Mouse (Mus musculus) hindbrain, embryonic 15.5 days (tissue): ENCODE results near the gene Flrt1. TPM values are rescaled to one million over a fixed set of nuclear protein-coding genes. Genes with fewer than 3 reads are reported as not detected.

ENCODE experiments used
- ATAC-seq: fragments of 200-750 bp; cut with Nextera tagmentation; 2 replicates; pipeline ENCODE4 v1.8.0; 2017; ENCODE audit warnings: low read depth, moderate number of reproducible peaks, moderate TSS enrichment; ENCODE audit not compliant: low FRiP score
- H3K27ac ChIP-seq: fragments of 300-500 bp; sonication (generic); replicated peaks from 2 replicates; pipeline ENCODE4 v1.5.1; 2015; ENCODE audit warnings: mild to moderate bottlenecking, inconsistent platforms
- H3K27me3 ChIP-seq: fragments of 300-500 bp; sonication (generic); 2 replicates; pipeline ENCODE4 v1.6.1; 2015; ENCODE audit warnings: control low read depth, inconsistent platforms
- H3K36me3 ChIP-seq: fragments of 300-500 bp; sonication (generic); 2 replicates; pipeline ENCODE4 v1.6.1; 2015; ENCODE audit warnings: control low read depth, inconsistent platforms
- H3K4me1 ChIP-seq: fragments of 300-500 bp; sonication (generic); replicated peaks from 2 replicates; pipeline ENCODE4 v1.6.1; 2015; ENCODE audit warnings: control low read depth, inconsistent platforms
- H3K4me2 ChIP-seq: fragments of 300-500 bp; sonication (generic); 2 replicates; pipeline ENCODE4 v1.6.1; 2015; ENCODE audit warnings: moderate library complexity, mild to moderate bottlenecking, inconsistent platforms
- H3K4me3 ChIP-seq: fragments of 300-500 bp; sonication (generic); 2 replicates; pipeline ENCODE4 v1.5.1; 2015; ENCODE audit warnings: mild to moderate bottlenecking, inconsistent platforms
- H3K9ac ChIP-seq: fragments of 300-500 bp; sonication (generic); 2 replicates; pipeline ENCODE4 v1.6.1; 2015; ENCODE audit warnings: inconsistent platforms
- H3K9me3 ChIP-seq: fragments of 300-500 bp; sonication (generic); 2 replicates; pipeline ENCODE4 v1.6.1; 2016; ENCODE audit warnings: control low read depth, inconsistent platforms
- WGBS: fragments of 180-500 bp; shearing (Covaris S2); methylation state at CpG from one replicate; pipeline ENCODE4 v1.1.7; 2015; 5-methylcytosine and 5-hydroxymethylcytosine counted together
- polyA plus RNA-seq: library from polyadenylated mRNA; unstranded; fragments of >200 nt; fragmentation: Nextera tagmentation; extraction: Ambion mirVana; gene quantifications from 2 replicates; pipeline ENCODE4 v1.2.1, GENCODE M21; 2015

The Flrt1 gene
- 9.8 and 11.1 TPM in 2 replicates for polyA plus RNA-seq

- Histone ChIP-seq H3K4me2 (no peak within 1 kb of the TSS), H3K27ac (no peak within 1 kb of the TSS), H3K9ac (no peak within 1 kb of the TSS), H3K4me1 (peaks cover 56% of the 10 kb centered on the region), H3K9me3 (no peaks in the 10 kb centered on the region), H3K4me3 (no peak within 1 kb of the TSS), H3K36me3 (no peaks in the 10 kb centered on the region), H3K27me3 (0 out of 2 replicates have a peak, but pooled peaks cover 2% of the 10 kb centered on the region)
- ATAC-seq = no peak
- 28% methylated on average over 9 of the region's 9 CpGs for WGBS
Observed at GRCm38 (mm10) chr19:7105544-7105943, at the start of gene Flrt1. Flrt1 (minus strand) TSS chr19:7105729.

- no peak overlapping the region for H3K4me2 ChIP-seq
- no peaks in the 10 kb centered on the region; the same call in 1 of the 2 replicates for H3K27me3 ChIP-seq
- WGBS = 49% methylated on average over 6 of the region's 6 CpGs
- no peak overlapping the region for H3K9ac ChIP-seq
- ATAC-seq = peak; percentile 20; the same call in 1 of the 2 replicates
- H3K9me3 ChIP-seq = no peaks in the 10 kb centered on the region
- peaks cover 69% of the 10 kb centered on the region for H3K4me1 ChIP-seq
- 0 out of 2 replicates have a peak overlapping the region, but pooled peaks have one; percentile 12 for H3K27ac ChIP-seq
- H3K4me3 ChIP-seq = no peak overlapping the region
- H3K36me3 ChIP-seq = no peaks in the 10 kb centered on the region
Observed at GRCm38 (mm10) chr19:7155196-7155595, 49.7 kb upstream of the Flrt1 start.

- 28% methylated on average over 7 of the region's 7 CpGs for WGBS
- no peaks in the 10 kb centered on the region for H3K27me3 ChIP-seq
- no peak overlapping the region for H3K9ac ChIP-seq
- no peak overlapping the region for H3K4me3 ChIP-seq
- H3K27ac ChIP-seq = peak overlapping the region; percentile 57; the same call in 1 of the 2 replicates
- H3K9me3 ChIP-seq = no peaks in the 10 kb centered on the region
- peaks cover 78% of the 10 kb centered on the region for H3K4me1 ChIP-seq
- H3K36me3 ChIP-seq = no peaks in the 10 kb centered on the region
- no peak overlapping the region for H3K4me2 ChIP-seq
- ATAC-seq = 0 out of 2 replicates have a peak, but pooled peaks have one; percentile 10
Observed at GRCm38 (mm10) chr19:7153232-7153631, 47.7 kb upstream of the Flrt1 start.

- Histone ChIP-seq H3K36me3 (no peaks in the 10 kb centered on the region), H3K9me3 (no peaks in the 10 kb centered on the region), H3K27me3 (no peaks in the 10 kb centered on the region), H3K4me2 (no peak overlapping the region), H3K4me3 (no peak overlapping the region), H3K9ac (no peak overlapping the region), H3K4me1 (peaks cover 78% of the 10 kb centered on the region), H3K27ac (no peak overlapping the region)
- ATAC-seq = no peak
- WGBS = 68% methylated on average over 6 of the region's 6 CpGs
Observed at GRCm38 (mm10) chr19:7151927-7152653, 46.6 kb upstream of the Flrt1 start.

GRCm38 (mm10) chr19:7151300-7151926 is 45.9 kb upstream of the Flrt1 start:
- ATAC-seq = no peak
- H3K4me1 ChIP-seq = peaks cover 77% of the 10 kb centered on the region
- no peak overlapping the region for H3K4me2 ChIP-seq
- no peak overlapping the region for H3K27ac ChIP-seq
- H3K4me3 ChIP-seq = no peak overlapping the region
- 56% methylated on average over 7 of the region's 7 CpGs for WGBS
- no peaks in the 10 kb centered on the region for H3K27me3 ChIP-seq
- H3K9ac ChIP-seq = no peak overlapping the region
- no peaks in the 10 kb centered on the region for H3K9me3 ChIP-seq
- no peaks in the 10 kb centered on the region for H3K36me3 ChIP-seq

- Histone ChIP-seq H3K4me1 (peaks cover 67% of the 10 kb centered on the region), H3K9me3 (no peaks in the 10 kb centered on the region), H3K4me3 (no peak overlapping the region), H3K4me2 (no peak overlapping the region), H3K9ac (no peak overlapping the region), H3K27ac (no peak overlapping the region), H3K27me3 (peaks cover 8% of the 10 kb centered on the region; the same call in 1 of the 2 replicates), H3K36me3 (no peaks in the 10 kb centered on the region)
- WGBS = 58% methylated on average over 7 of the region's 7 CpGs
- no peak for ATAC-seq
Observed at GRCm38 (mm10) chr19:7149158-7149685, 43.7 kb upstream of the Flrt1 start.

- no peak overlapping the region for H3K9ac ChIP-seq
- H3K27me3 ChIP-seq = peaks cover 8% of the 10 kb centered on the region; the same call in 1 of the 2 replicates
- H3K4me3 ChIP-seq = no peak overlapping the region
- H3K4me1 ChIP-seq = peaks cover 71% of the 10 kb centered on the region
- H3K36me3 ChIP-seq = no peaks in the 10 kb centered on the region
- no peak overlapping the region for H3K27ac ChIP-seq
- no peak overlapping the region for H3K4me2 ChIP-seq
- 55% methylated on average over 8 of the region's 8 CpGs for WGBS
- no peak for ATAC-seq
- H3K9me3 ChIP-seq = no peaks in the 10 kb centered on the region
Observed at GRCm38 (mm10) chr19:7148541-7149085, 43.1 kb upstream of the Flrt1 start.

- H3K9me3 ChIP-seq = no peaks in the 10 kb centered on the region
- 38% methylated on average over 4 of the region's 4 CpGs for WGBS
- H3K9ac ChIP-seq = no peak overlapping the region
- ATAC-seq = 0 out of 2 replicates have a peak, but pooled peaks have one; percentile 11
- no peaks in the 10 kb centered on the region for H3K36me3 ChIP-seq
- H3K4me2 ChIP-seq = no peak overlapping the region
- peaks cover 71% of the 10 kb centered on the region for H3K4me1 ChIP-seq
- H3K27me3 ChIP-seq = peaks cover 8% of the 10 kb centered on the region; the same call in 1 of the 2 replicates
- no peak overlapping the region for H3K4me3 ChIP-seq
- H3K27ac ChIP-seq = no peak overlapping the region
Observed at GRCm38 (mm10) chr19:7148096-7148495, 42.6 kb upstream of the Flrt1 start.

GRCm38 (mm10) chr19:7146376-7146775 is 40.8 kb upstream of the Flrt1 start:
- peaks cover 8% of the 10 kb centered on the region; the same call in 1 of the 2 replicates for H3K27me3 ChIP-seq
- WGBS = 64% methylated on average over 13 of the region's 13 CpGs
- H3K9ac ChIP-seq = no peak overlapping the region
- no peaks in the 10 kb centered on the region for H3K36me3 ChIP-seq
- ATAC-seq = no peak
- peaks cover 77% of the 10 kb centered on the region for H3K4me1 ChIP-seq
- no peak overlapping the region for H3K27ac ChIP-seq
- no peak overlapping the region for H3K4me3 ChIP-seq
- no peaks in the 10 kb centered on the region for H3K9me3 ChIP-seq
- no peak overlapping the region for H3K4me2 ChIP-seq

GRCm38 (mm10) chr19:7144458-7144857 is 38.9 kb upstream of the Flrt1 start:
- Histone ChIP-seq H3K27me3 (peaks cover 8% of the 10 kb centered on the region; the same call in 1 of the 2 replicates), H3K4me1 (peaks cover 79% of the 10 kb centered on the region), H3K4me3 (no peak overlapping the region), H3K36me3 (no peaks in the 10 kb centered on the region), H3K9me3 (no peaks in the 10 kb centered on the region), H3K4me2 (no peak overlapping the region), H3K27ac (no peak overlapping the region), H3K9ac (no peak overlapping the region)
- 66% methylated on average over 3 of the region's 3 CpGs for WGBS
- ATAC-seq = no peak

GRCm38 (mm10) chr19:7143854-7144253 is 38.3 kb upstream of the Flrt1 start:
- H3K4me2 ChIP-seq = peak overlapping the region; percentile 55
- peak overlapping the region; percentile 23; the same call in 1 of the 2 replicates for H3K27ac ChIP-seq
- no peak for ATAC-seq
- peaks cover 78% of the 10 kb centered on the region for H3K4me1 ChIP-seq
- no peaks in the 10 kb centered on the region for H3K36me3 ChIP-seq
- no peaks in the 10 kb centered on the region for H3K9me3 ChIP-seq
- H3K4me3 ChIP-seq = peak overlapping the region; percentile 25
- H3K27me3 ChIP-seq = peaks cover 8% of the 10 kb centered on the region; the same call in 1 of the 2 replicates
- H3K9ac ChIP-seq = peak overlapping the region; percentile 30; the same call in 1 of the 2 replicates
- WGBS = 1% methylated on average over 20 of the region's 20 CpGs
